Mouse (Mus musculus): ENCODE data around the gene Cdca5. TPM values are rescaled to one million over a fixed set of nuclear protein-coding genes. Genes with fewer than 3 reads are reported as not detected.

The Cdca5 gene
- polyA plus RNA-seq, 1 experiment from 2014 or later = 19.3 TPM

GRCm38 (mm10) chr19:6085417-6085879 lies 665 bp downstream of the Cdca5 start:
- peak overlapping the region; percentile 41 for H3K9ac ChIP-seq (replicated peaks)

GRCm38 (mm10) chr19:6088841-6089240 lies 4.1 kb downstream of the Cdca5 start:
- no peak for ATAC-seq (replicated peaks)
- Histone ChIP-seq H3K27me3 (no peaks in the 10 kb centered on the region), H3K4me2 (replicated peaks) (no peak overlapping the region), H3K36me3 (0 out of 2 replicates have a peak, but pooled peaks cover 3% of the 10 kb centered on the region), H3K9me3 (no peaks in the 10 kb centered on the region), H3K9ac (replicated peaks) (no peak overlapping the region), H3K27ac (replicated peaks) (no peak overlapping the region), H3K4me1 (peaks cover 16% of the 10 kb centered on the region), H3K4me3 (no peak overlapping the region)
- WGBS = 95% methylated on average over 13 of the region's 13 CpGs

More at GRCm38 (mm10) chr19:6085417-6085879, 665 bp downstream of the Cdca5 start:
- under 1% methylated on average over 17 of the region's 17 CpGs for WGBS
- Histone ChIP-seq H3K9me3 (no peaks in the 10 kb centered on the region), H3K4me3 (peak overlapping the region; percentile 61), H3K4me2 (replicated peaks) (peak overlapping the region; percentile 95), H3K27me3 (no peaks in the 10 kb centered on the region), H3K36me3 (peaks cover 21% of the 10 kb centered on the region), H3K27ac (replicated peaks) (no peak overlapping the region), H3K4me1 (peaks cover 23% of the 10 kb centered on the region)
- peak; percentile 49 for ATAC-seq (replicated peaks)

- H3K9ac ChIP-seq (replicated peaks) = no peak within 1 kb of the TSS
- no peaks in the 10 kb centered on the region for H3K9me3 ChIP-seq
- no peak within 1 kb of the TSS for H3K4me2 ChIP-seq (replicated peaks)
- WGBS = 94% methylated on average over 7 of the region's 7 CpGs
- no peaks in the 10 kb centered on the region for H3K27me3 ChIP-seq
- no peaks in the 10 kb centered on the region for H3K4me1 ChIP-seq
- H3K4me3 ChIP-seq = no peak within 1 kb of the TSS
- H3K27ac ChIP-seq (replicated peaks) = no peak within 1 kb of the TSS
- 0 out of 2 replicates have a peak, but pooled peaks cover 3% of the 10 kb centered on the region for H3K36me3 ChIP-seq
- no peak for ATAC-seq (replicated peaks)
Measured at GRCm38 (mm10) chr19:6094119-6094518, 9.3 kb downstream of the Cdca5 start, which contains the start of gene AC131692.1. AC131692.1 (plus strand) TSS chr19:6094419.

DNA sequence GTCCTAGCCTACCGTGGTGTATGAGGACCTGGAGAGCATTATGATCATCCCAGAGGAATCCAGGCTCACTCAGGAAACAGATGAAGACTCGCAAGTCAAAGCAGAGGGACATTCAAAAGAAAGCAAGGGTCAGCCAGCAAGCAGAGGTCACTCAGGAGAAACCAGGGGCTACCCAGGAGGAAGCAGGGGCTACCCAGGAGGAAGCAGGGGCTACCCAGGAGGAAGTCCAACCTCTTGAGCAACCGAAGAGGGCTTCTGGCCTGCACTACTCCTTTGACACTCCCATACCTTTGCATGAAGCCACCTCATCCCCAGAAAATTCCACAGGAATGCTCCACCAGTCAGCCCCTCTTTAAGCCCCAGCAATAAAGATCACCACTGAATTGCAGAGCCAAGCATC lies 13.1 kb downstream of the Cdca5 start:
- Histone ChIP-seq H3K9ac (replicated peaks) (no peak overlapping the region), H3K27ac (replicated peaks) (no peak overlapping the region), H3K9me3 (no peaks in the 10 kb centered on the region), H3K27me3 (no peaks in the 10 kb centered on the region), H3K36me3 (no peaks in the 10 kb centered on the region), H3K4me1 (no peaks in the 10 kb centered on the region), H3K4me3 (no peak overlapping the region), H3K4me2 (replicated peaks) (no peak overlapping the region)
- WGBS = 91% methylated on average over 3 of the region's 3 CpGs
- no peak for ATAC-seq (replicated peaks)

- H3K9me3 ChIP-seq = no peaks in the 10 kb centered on the region
- H3K4me2 ChIP-seq (replicated peaks) = no peak overlapping the region
- no peaks in the 10 kb centered on the region for H3K36me3 ChIP-seq
- no peaks in the 10 kb centered on the region for H3K27me3 ChIP-seq
- 83% methylated on average over 6 of the region's 6 CpGs for WGBS
- H3K4me3 ChIP-seq = no peak overlapping the region
- no peak for ATAC-seq (replicated peaks)
- H3K9ac ChIP-seq (replicated peaks) = no peak overlapping the region
- no peaks in the 10 kb centered on the region for H3K4me1 ChIP-seq
- no peak overlapping the region for H3K27ac ChIP-seq (replicated peaks)
Measured at GRCm38 (mm10) chr19:6101186-6101585, 16.4 kb downstream of the Cdca5 start.

DNA sequence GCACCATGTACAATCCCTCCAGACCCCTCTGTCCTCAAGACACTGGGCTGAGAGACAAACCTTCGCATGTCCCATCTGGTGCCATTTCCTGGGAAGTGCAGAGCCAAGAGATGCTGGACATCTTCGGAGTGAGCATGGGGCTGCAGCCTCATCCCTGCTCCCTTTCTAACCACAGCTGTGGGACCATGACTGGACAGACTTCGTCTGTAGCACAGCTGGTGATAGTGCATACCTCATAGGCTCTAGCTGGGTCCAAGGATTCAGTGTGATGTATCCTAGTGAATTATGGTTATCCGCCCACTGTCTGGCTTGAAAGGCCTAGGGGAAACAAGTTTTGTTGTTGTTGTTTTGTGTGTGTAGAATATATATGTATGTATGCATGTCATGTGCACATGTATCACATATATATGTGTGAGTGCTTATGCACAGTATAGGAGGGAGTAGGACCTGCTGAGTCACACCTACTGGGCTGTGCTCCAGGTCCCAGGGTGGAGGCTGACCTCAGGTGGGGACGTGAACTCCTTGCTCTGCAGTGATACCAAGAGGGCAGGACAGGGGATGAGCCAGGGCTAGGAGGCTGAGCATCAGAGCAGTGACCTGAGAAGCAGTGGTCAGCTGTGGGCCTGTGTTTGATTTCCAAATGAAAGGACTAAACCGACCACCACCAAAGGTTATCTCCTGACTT lies 17.5 kb downstream of the Cdca5 start:
- no peaks in the 10 kb centered on the region for H3K27me3 ChIP-seq
- no peak overlapping the region for H3K9ac ChIP-seq (replicated peaks)
- no peaks in the 10 kb centered on the region for H3K36me3 ChIP-seq
- no peaks in the 10 kb centered on the region for H3K9me3 ChIP-seq
- H3K27ac ChIP-seq (replicated peaks) = no peak overlapping the region
- 81% methylated on average over 6 of the region's 6 CpGs for WGBS
- no peak overlapping the region for H3K4me2 ChIP-seq (replicated peaks)
- no peak overlapping the region for H3K4me3 ChIP-seq
- ATAC-seq (replicated peaks) = no peak
- no peaks in the 10 kb centered on the region for H3K4me1 ChIP-seq

DNA sequence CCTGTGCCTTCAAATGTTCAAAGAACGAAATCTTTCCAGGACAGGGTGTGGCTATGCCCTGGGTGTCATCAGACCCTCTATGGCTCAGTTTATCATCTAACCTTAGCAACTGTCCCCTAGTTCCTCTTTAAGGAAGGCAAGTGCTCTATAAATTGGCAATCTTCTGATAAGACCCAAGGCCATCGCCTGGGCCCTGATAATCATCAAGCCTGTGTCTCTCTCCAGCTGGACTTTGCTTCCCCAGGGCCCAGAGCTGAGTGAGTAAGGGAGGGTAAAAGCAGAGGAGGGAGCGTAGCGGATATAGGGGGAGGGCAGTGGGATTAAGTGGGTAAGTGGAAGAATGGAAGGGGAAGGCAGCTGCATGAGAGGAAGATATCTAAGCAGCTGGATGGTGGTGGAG lies 19.7 kb downstream of the Cdca5 start:
- H3K4me2 ChIP-seq (replicated peaks) = no peak overlapping the region
- no peak overlapping the region for H3K4me3 ChIP-seq
- no peak overlapping the region for H3K9ac ChIP-seq (replicated peaks)
- H3K9me3 ChIP-seq = no peaks in the 10 kb centered on the region
- 90% methylated on average over 4 of the region's 4 CpGs for WGBS
- H3K4me1 ChIP-seq = no peaks in the 10 kb centered on the region
- H3K27me3 ChIP-seq = no peaks in the 10 kb centered on the region
- no peak for ATAC-seq (replicated peaks)
- H3K36me3 ChIP-seq = no peaks in the 10 kb centered on the region
- H3K27ac ChIP-seq (replicated peaks) = no peak overlapping the region

DNA sequence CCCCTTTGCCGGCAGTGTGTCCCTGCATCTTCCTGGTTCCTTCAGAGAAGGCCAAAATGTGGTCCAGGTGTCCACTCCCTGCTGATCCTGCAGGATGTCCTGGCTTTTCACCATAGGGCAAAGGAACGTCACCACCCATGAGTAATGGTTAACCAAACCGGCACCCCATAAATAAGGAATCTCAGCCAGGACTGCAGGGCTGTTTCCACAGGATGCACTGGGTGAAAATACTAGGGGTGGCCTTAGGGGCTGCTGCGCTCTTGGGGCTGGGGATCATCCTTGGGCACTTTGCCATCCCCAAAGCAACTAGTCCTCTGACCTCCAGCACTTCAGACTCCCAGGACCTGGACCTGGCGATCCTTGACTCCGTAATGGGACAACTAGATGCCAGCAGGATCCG lies 20.8 kb downstream of the Cdca5 start, which contains the start of gene Naaladl1:
Gene Naaladl1 (plus strand): TSS at position 197 of the 400 bp plus-strand sequence.
- Histone ChIP-seq H3K4me3 (no peak within 1 kb of the TSS), H3K27ac (replicated peaks) (no peak within 1 kb of the TSS), H3K4me1 (no peaks in the 10 kb centered on the region), H3K4me2 (replicated peaks) (no peak within 1 kb of the TSS), H3K9me3 (no peaks in the 10 kb centered on the region), H3K27me3 (no peaks in the 10 kb centered on the region), H3K9ac (replicated peaks) (no peak within 1 kb of the TSS), H3K36me3 (no peaks in the 10 kb centered on the region)
- no peak for ATAC-seq (replicated peaks)
- 84% methylated on average over 7 of the region's 7 CpGs for WGBS

DNA sequence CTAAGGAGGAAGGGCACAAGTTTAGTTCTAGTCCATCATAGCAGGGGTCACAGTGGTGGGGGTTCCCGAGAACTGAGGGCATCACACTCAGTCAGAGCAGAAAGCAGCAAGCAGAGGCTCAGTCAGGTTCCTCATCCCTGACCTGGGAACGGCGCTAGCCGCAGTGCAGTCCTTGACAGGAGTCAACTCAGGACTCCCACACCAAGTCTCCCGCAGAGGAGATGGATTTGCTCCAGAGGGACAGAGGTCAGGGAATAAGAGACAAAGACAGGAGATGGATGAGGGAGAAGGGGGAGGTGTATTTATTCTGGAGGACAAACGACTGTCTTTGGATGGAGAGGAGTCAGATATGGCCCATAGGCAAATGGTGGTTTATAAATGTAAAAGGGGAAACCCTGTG lies 28.3 kb downstream of the Cdca5 start:
- WGBS = 76% methylated on average over 6 of the region's 6 CpGs

GRCm38 (mm10) chr19:6116113-6116850 lies 31.5 kb downstream of the Cdca5 start:
- Histone ChIP-seq H3K9me3 (no peaks in the 10 kb centered on the region), H3K27ac (replicated peaks) (no peak overlapping the region), H3K27me3 (no peaks in the 10 kb centered on the region), H3K36me3 (peaks cover 20% of the 10 kb centered on the region), H3K9ac (replicated peaks) (no peak overlapping the region), H3K4me3 (no peak overlapping the region), H3K4me1 (peaks cover 26% of the 10 kb centered on the region), H3K4me2 (replicated peaks) (no peak overlapping the region)
- 92% methylated on average over 15 of the region's 15 CpGs for WGBS
- ATAC-seq (replicated peaks) = no peak

More for the DNA sequence above, 28.3 kb downstream of the Cdca5 start:
- Histone ChIP-seq H3K4me3 (no peak overlapping the region), H3K9me3 (no peaks in the 10 kb centered on the region), H3K27me3 (no peaks in the 10 kb centered on the region), H3K4me2 (replicated peaks) (no peak overlapping the region), H3K9ac (replicated peaks) (no peak overlapping the region), H3K4me1 (peaks cover 14% of the 10 kb centered on the region), H3K27ac (replicated peaks) (no peak overlapping the region), H3K36me3 (peaks cover 20% of the 10 kb centered on the region)
- ATAC-seq (replicated peaks) = no peak

- H3K27me3 ChIP-seq = no peaks in the 10 kb centered on the region
- no peaks in the 10 kb centered on the region for H3K9me3 ChIP-seq
- peak overlapping the region; percentile 82 for H3K4me2 ChIP-seq (replicated peaks)
- H3K4me3 ChIP-seq = peak overlapping the region; percentile 84
- 5% methylated on average over 32 of the region's 32 CpGs for WGBS
- peak overlapping the region; percentile 96 for H3K27ac ChIP-seq (replicated peaks)
- peak overlapping the region; percentile 86 for H3K9ac ChIP-seq (replicated peaks)
- peaks cover 26% of the 10 kb centered on the region for H3K4me1 ChIP-seq
- peaks cover 18% of the 10 kb centered on the region for H3K36me3 ChIP-seq
- 0 out of 2 replicates have a peak, but pooled peaks have one; percentile 2 for ATAC-seq (replicated peaks)
Measured at GRCm38 (mm10) chr19:6117346-6117985, 32.7 kb downstream of the Cdca5 start.

Data from forebrain, embryonic 15.5 days (tissue).